Mouse (Mus musculus): ENCODE data around the gene Camk2n1. TPM values are rescaled to one million over a fixed set of nuclear protein-coding genes. Genes with fewer than 3 reads are reported as not detected.

The Camk2n1 gene
- polyA plus RNA-seq, 1 experiment from 2014 or later: 1.2 TPM

GRCm38 (mm10) chr4:138459775-138460174 is 5.7 kb downstream of the Camk2n1 start:
- Histone ChIP-seq H3K4me2 (no peak overlapping the region), H3K4me1 (ENCODE audit: control insufficient read depth, insufficient read depth, low read length) (peaks cover 28% of the 10 kb centered on the region), H3K4me3 (ENCODE audit: low read depth, low read length) (no peak overlapping the region), H3K27me3 (ENCODE audit: control insufficient read depth, insufficient read depth, low read length) (peaks cover 58% of the 10 kb centered on the region), H3K9ac (ENCODE audit: low read depth, low read length) (no peak overlapping the region), H3K9me3 (replicated peaks; ENCODE audit: control insufficient read depth, low read length) (no peaks in the 10 kb centered on the region), H3K36me3 (ENCODE audit: control insufficient read depth, insufficient read depth, low read length) (no peaks in the 10 kb centered on the region), H3K27ac (ENCODE audit: low read depth, low read length) (no peak overlapping the region)
- ATAC-seq (replicated peaks; ENCODE audit: insufficient number of reproducible peaks, low FRiP score, low TSS enrichment): no peak
- 66% methylated on average over 6 of the region's 6 CpGs for WGBS (ENCODE audit: insufficient replicate concordance)

DNA sequence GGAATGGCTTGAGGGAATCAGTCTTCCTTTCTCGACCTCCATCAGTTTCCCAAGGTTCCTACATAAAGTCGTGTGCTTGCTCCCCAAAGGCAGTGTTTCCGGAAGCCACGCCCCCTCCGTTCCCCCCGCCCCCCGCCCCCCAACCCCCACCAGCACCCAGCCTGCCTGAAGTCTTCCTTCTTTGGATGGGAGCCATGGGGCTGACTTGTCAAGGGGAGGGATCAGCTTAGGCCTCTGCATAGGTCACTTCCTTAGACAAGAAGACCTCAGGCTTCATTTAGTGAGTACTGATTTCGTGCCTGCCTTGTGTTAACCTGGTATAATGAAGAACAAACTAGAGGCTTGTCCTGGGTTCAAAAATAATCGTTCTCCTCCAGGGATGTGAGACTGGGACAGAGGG is 6.8 kb downstream of the Camk2n1 start:
- Histone ChIP-seq H3K27ac (ENCODE audit: low read depth, low read length) (no peak overlapping the region), H3K9me3 (replicated peaks; ENCODE audit: control insufficient read depth, low read length) (no peaks in the 10 kb centered on the region), H3K4me1 (ENCODE audit: control insufficient read depth, insufficient read depth, low read length) (peaks cover 26% of the 10 kb centered on the region), H3K4me3 (ENCODE audit: low read depth, low read length) (no peak overlapping the region), H3K36me3 (ENCODE audit: control insufficient read depth, insufficient read depth, low read length) (no peaks in the 10 kb centered on the region), H3K27me3 (ENCODE audit: control insufficient read depth, insufficient read depth, low read length) (peaks cover 54% of the 10 kb centered on the region), H3K9ac (ENCODE audit: low read depth, low read length) (no peak overlapping the region), H3K4me2 (no peak overlapping the region)
- 22% methylated on average over 9 of the region's 9 CpGs for WGBS (ENCODE audit: insufficient replicate concordance)
- ATAC-seq (replicated peaks; ENCODE audit: insufficient number of reproducible peaks, low FRiP score, low TSS enrichment): no peak

GRCm38 (mm10) chr4:138461471-138461870 is 7.4 kb downstream of the Camk2n1 start:
- ATAC-seq (replicated peaks; ENCODE audit: insufficient number of reproducible peaks, low FRiP score, low TSS enrichment): no peak
- H3K36me3 ChIP-seq (ENCODE audit: control insufficient read depth, insufficient read depth, low read length): no peaks in the 10 kb centered on the region
- H3K4me3 ChIP-seq (ENCODE audit: low read depth, low read length): no peak overlapping the region
- H3K27ac ChIP-seq (ENCODE audit: low read depth, low read length): no peak overlapping the region
- H3K9me3 ChIP-seq (replicated peaks; ENCODE audit: control insufficient read depth, low read length): no peaks in the 10 kb centered on the region
- peaks cover 54% of the 10 kb centered on the region for H3K27me3 ChIP-seq (ENCODE audit: control insufficient read depth, insufficient read depth, low read length)
- peaks cover 20% of the 10 kb centered on the region for H3K4me1 ChIP-seq (ENCODE audit: control insufficient read depth, insufficient read depth, low read length)
- no peak overlapping the region for H3K9ac ChIP-seq (ENCODE audit: low read depth, low read length)
- 93% methylated on average over 5 of the region's 5 CpGs for WGBS (ENCODE audit: insufficient replicate concordance)
- no peak overlapping the region for H3K4me2 ChIP-seq

DNA sequence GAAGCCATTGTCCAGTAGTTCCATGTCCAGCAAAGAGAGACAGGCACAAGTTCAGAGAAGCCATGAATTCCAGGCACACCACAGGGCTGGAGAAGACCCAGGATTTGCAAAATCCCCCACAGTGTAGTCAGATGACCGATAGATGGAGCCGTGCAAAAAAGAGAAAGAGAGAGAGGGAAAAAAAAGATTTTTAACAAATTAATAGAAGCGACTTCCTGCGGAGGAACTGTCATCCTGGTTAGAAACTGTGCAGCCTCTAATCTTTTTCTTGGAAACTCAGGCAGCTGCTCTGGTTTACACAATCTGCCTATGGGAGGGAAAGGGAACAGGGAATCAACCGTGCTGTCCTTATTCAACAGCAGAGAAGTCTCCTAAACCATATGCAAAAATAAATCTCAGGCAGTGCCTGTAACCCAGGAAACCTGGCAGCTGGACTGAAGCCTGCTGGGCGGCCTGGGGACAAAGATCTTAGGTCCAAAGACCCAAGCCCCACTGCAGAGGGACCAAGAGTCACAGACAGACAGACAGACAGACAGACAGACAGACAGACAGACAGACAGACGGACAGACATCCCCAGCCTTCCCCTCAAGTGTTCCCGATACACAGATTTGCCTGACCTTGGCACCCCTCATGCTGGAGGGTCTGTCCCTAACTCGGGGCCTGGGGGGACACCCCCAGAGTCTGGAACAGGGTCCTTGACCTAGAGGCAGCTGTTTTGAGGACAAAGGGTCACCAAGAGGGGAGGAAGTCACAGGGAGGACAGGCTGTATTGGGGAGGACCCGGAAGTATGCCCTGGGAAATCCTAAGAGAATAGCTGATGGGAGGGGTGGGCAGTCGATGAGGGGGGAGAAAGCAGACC is 9.1 kb downstream of the Camk2n1 start:
- Histone ChIP-seq H3K4me3 (ENCODE audit: low read depth, low read length) (0 out of 2 replicates have a peak overlapping the region, but pooled peaks have one; percentile 3), H3K27ac (ENCODE audit: low read depth, low read length) (peak overlapping the region; percentile 50), H3K4me2 (peak overlapping the region; percentile 54)

DNA sequence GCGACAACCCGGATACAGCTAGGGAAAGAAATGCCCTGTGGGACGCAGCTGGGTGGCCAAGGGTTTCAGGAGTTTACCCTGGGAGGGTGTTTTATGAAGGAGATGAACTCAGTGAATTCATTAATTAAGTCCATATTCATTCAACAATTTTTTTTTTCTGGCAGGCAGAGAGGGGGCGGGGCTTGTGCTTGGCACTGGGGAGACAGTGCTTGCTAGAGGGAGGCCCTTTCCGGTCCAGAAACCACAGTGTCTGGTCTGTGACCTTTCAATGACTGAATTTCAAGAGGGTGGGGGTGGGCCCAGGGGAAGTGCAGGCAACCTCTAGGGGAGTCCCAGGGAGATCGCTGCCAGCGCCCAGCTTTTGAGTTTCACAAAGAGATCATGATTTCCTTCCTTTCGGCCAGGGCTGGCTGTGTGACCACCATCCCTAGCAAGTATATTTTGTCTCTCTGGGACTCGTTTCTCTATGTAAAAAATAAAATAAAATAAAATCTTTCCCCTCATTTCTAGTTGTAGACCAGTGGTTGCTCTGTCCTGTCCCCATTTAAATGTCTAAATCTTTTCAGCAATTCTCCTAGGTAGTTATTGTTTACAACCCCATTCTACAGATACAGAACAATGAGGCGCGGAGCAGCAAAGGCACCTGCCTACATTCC is 9.8 kb downstream of the Camk2n1 start:
- Histone ChIP-seq H3K27me3 (ENCODE audit: control insufficient read depth, insufficient read depth, low read length) (peaks cover 46% of the 10 kb centered on the region), H3K4me2 (peak overlapping the region; percentile 54), H3K4me1 (ENCODE audit: control insufficient read depth, insufficient read depth, low read length) (peaks cover 21% of the 10 kb centered on the region), H3K36me3 (ENCODE audit: control insufficient read depth, insufficient read depth, low read length) (no peaks in the 10 kb centered on the region), H3K27ac (ENCODE audit: low read depth, low read length) (peak overlapping the region; percentile 50), H3K9ac (ENCODE audit: low read depth, low read length) (no peak overlapping the region), H3K9me3 (replicated peaks; ENCODE audit: control insufficient read depth, low read length) (no peaks in the 10 kb centered on the region), H3K4me3 (ENCODE audit: low read depth, low read length) (0 out of 2 replicates have a peak overlapping the region, but pooled peaks have one; percentile 3)
- ATAC-seq (replicated peaks; ENCODE audit: insufficient number of reproducible peaks, low FRiP score, low TSS enrichment): 0 out of 2 replicates have a peak, but pooled peaks have one; percentile 50
- WGBS (ENCODE audit: insufficient replicate concordance): 7% methylated on average over 11 of the region's 11 CpGs

More for the DNA sequence above, 9.1 kb downstream of the Camk2n1 start:
- ATAC-seq (replicated peaks; ENCODE audit: insufficient number of reproducible peaks, low FRiP score, low TSS enrichment): no peak
- 5% methylated on average over 11 of the region's 11 CpGs for WGBS (ENCODE audit: insufficient replicate concordance)
- H3K4me1 ChIP-seq (ENCODE audit: control insufficient read depth, insufficient read depth, low read length): peaks cover 20% of the 10 kb centered on the region
- peaks cover 53% of the 10 kb centered on the region for H3K27me3 ChIP-seq (ENCODE audit: control insufficient read depth, insufficient read depth, low read length)
- H3K9ac ChIP-seq (ENCODE audit: low read depth, low read length): no peak overlapping the region
- no peaks in the 10 kb centered on the region for H3K9me3 ChIP-seq (replicated peaks; ENCODE audit: control insufficient read depth, low read length)
- H3K36me3 ChIP-seq (ENCODE audit: control insufficient read depth, insufficient read depth, low read length): no peaks in the 10 kb centered on the region

- Histone ChIP-seq H3K36me3 (ENCODE audit: control insufficient read depth, insufficient read depth, low read length) (no peaks in the 10 kb centered on the region), H3K9me3 (replicated peaks; ENCODE audit: control insufficient read depth, low read length) (no peaks in the 10 kb centered on the region), H3K27me3 (ENCODE audit: control insufficient read depth, insufficient read depth, low read length) (peaks cover 37% of the 10 kb centered on the region), H3K27ac (ENCODE audit: low read depth, low read length) (peak overlapping the region; percentile 10; the same call in 1 of the 2 replicates), H3K4me3 (ENCODE audit: low read depth, low read length) (0 out of 2 replicates have a peak overlapping the region, but pooled peaks have one; percentile 6), H3K9ac (ENCODE audit: low read depth, low read length) (0 out of 2 replicates have a peak overlapping the region, but pooled peaks have one; percentile 3), H3K4me2 (peak overlapping the region; percentile 54), H3K4me1 (ENCODE audit: control insufficient read depth, insufficient read depth, low read length) (peaks cover 26% of the 10 kb centered on the region)
- 1% methylated on average over 19 of the region's 22 CpGs for WGBS (ENCODE audit: insufficient replicate concordance)
- no peak; the same call in 1 of the 2 replicates for ATAC-seq (replicated peaks; ENCODE audit: insufficient number of reproducible peaks, low FRiP score, low TSS enrichment)
These were observed 10.7 kb downstream of the Camk2n1 start for GRCm38 (mm10) chr4:138464667-138465353.

- Histone ChIP-seq H3K27me3 (ENCODE audit: control insufficient read depth, insufficient read depth, low read length) (peaks cover 31% of the 10 kb centered on the region), H3K9me3 (replicated peaks; ENCODE audit: control insufficient read depth, low read length) (no peaks in the 10 kb centered on the region), H3K4me2 (no peak overlapping the region), H3K4me1 (ENCODE audit: control insufficient read depth, insufficient read depth, low read length) (peaks cover 26% of the 10 kb centered on the region), H3K9ac (ENCODE audit: low read depth, low read length) (no peak overlapping the region), H3K27ac (ENCODE audit: low read depth, low read length) (no peak overlapping the region), H3K4me3 (ENCODE audit: low read depth, low read length) (no peak overlapping the region), H3K36me3 (ENCODE audit: control insufficient read depth, insufficient read depth, low read length) (no peaks in the 10 kb centered on the region)
- WGBS (ENCODE audit: insufficient replicate concordance): 39% methylated on average over 8 of the region's 8 CpGs
- no peak for ATAC-seq (replicated peaks; ENCODE audit: insufficient number of reproducible peaks, low FRiP score, low TSS enrichment)
These were observed 11.3 kb downstream of the Camk2n1 start for GRCm38 (mm10) chr4:138465446-138465845.

DNA sequence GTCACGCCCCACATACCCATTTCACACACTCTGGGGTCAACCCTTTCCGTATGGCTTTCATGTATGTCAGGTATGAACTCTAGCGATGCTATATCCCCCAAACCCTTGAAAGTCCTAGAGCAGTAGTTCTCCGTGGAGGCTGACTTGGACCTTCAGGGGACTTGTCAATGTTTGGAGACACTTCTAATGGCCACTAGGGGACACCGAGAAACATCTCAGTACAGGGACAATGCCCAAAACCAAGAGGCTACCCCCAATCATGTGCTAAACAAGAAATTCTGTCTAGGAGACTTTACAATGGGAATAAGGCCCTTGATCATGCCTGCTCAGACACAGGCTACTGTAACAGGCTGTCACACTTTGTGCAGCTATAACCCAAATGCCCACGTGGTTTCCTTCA is 12.6 kb downstream of the Camk2n1 start:
- no peak for ATAC-seq (replicated peaks; ENCODE audit: insufficient number of reproducible peaks, low FRiP score, low TSS enrichment)
- H3K9me3 ChIP-seq (replicated peaks; ENCODE audit: control insufficient read depth, low read length): no peaks in the 10 kb centered on the region
- H3K4me2 ChIP-seq: no peak overlapping the region
- H3K9ac ChIP-seq (ENCODE audit: low read depth, low read length): no peak overlapping the region
- no peak overlapping the region for H3K4me3 ChIP-seq (ENCODE audit: low read depth, low read length)
- H3K27ac ChIP-seq (ENCODE audit: low read depth, low read length): no peak overlapping the region
- WGBS (ENCODE audit: insufficient replicate concordance): 60% methylated on average over 6 of the region's 6 CpGs
- no peaks in the 10 kb centered on the region for H3K36me3 ChIP-seq (ENCODE audit: control insufficient read depth, insufficient read depth, low read length)
- H3K4me1 ChIP-seq (ENCODE audit: control insufficient read depth, insufficient read depth, low read length): peaks cover 26% of the 10 kb centered on the region
- H3K27me3 ChIP-seq (ENCODE audit: control insufficient read depth, insufficient read depth, low read length): peaks cover 31% of the 10 kb centered on the region
